Mouse (Mus musculus) heart, embryonic 15.5 days (tissue): ENCODE measurements around the gene Sipa1l2. TPM values are rescaled to one million over a fixed set of nuclear protein-coding genes. Genes with fewer than 3 reads are reported as not detected.

Source experiments
- ATAC-seq: fragments of 200-750 bp; cut with Nextera tagmentation; replicated peaks from 2 replicates; pipeline ENCODE4 v1.8.0; 2017; ENCODE audit warnings: low read depth, moderate TSS enrichment; ENCODE audit not compliant: insufficient number of reproducible peaks, insufficient read depth, low FRiP score
- H3K27ac ChIP-seq: fragments of 300-500 bp; sonication (generic); 2 replicates; pipeline ENCODE4 v1.5.1; 2015; ENCODE audit warnings: mild to moderate bottlenecking, inconsistent platforms
- H3K27me3 ChIP-seq: fragments of 300-500 bp; sonication (generic); 2 replicates; pipeline ENCODE4 v1.6.1; 2015; ENCODE audit warnings: inconsistent platforms
- H3K36me3 ChIP-seq: fragments of 300-500 bp; sonication (generic); 2 replicates; pipeline ENCODE4 v1.6.1; 2015; ENCODE audit warnings: mild to moderate bottlenecking, inconsistent platforms
- H3K4me1 ChIP-seq: fragments of 300-500 bp; sonication (generic); replicated peaks from 2 replicates; pipeline ENCODE4 v1.6.1; 2015; ENCODE audit warnings: inconsistent platforms
- H3K4me2 ChIP-seq: fragments of 300-500 bp; sonication (generic); 2 replicates; pipeline ENCODE4 v1.6.1; 2015; ENCODE audit warnings: inconsistent platforms, mild to moderate bottlenecking, moderate library complexity
- H3K4me3 ChIP-seq: fragments of 300-500 bp; sonication (generic); 2 replicates; pipeline ENCODE4 v1.5.1; 2015; ENCODE audit warnings: mild to moderate bottlenecking, inconsistent platforms
- H3K9ac ChIP-seq: fragments of 300-500 bp; sonication (generic); 2 replicates; pipeline ENCODE4 v1.6.1; 2015; ENCODE audit warnings: mild to moderate bottlenecking, inconsistent platforms
- H3K9me3 ChIP-seq: fragments of 300-500 bp; sonication (generic); replicated peaks from 2 replicates; pipeline ENCODE4 v1.6.1; 2016; ENCODE audit warnings: inconsistent platforms
- whole genome bisulfite sequencing: fragments of 180-500 bp; shearing (Covaris S2); methylation state at CpG from one replicate; pipeline ENCODE4 v1.1.7; 2015; ENCODE audit warnings: mixed read lengths; 5-methylcytosine and 5-hydroxymethylcytosine counted together
- polyA plus RNA-seq: library from polyadenylated mRNA; unstranded; fragments of >200 nt; fragmentation: Nextera tagmentation; extraction: Ambion mirVana; gene quantifications from 2 replicates; pipeline ENCODE4 v1.2.1, GENCODE M21; 2015

Sipa1l2 gene
- polyA plus RNA-seq, 1 experiment from 2014 or later = 20.6 TPM

- Histone ChIP-seq H3K27ac (no peak overlapping the region), H3K4me2 (no peak overlapping the region), H3K9me3 (no peaks in the 10 kb centered on the region), H3K4me3 (no peak overlapping the region), H3K4me1 (peaks cover 36% of the 10 kb centered on the region), H3K9ac (no peak overlapping the region), H3K36me3 (peaks cover 35% of the 10 kb centered on the region; the same call in 1 of the 2 replicates), H3K27me3 (no peaks in the 10 kb centered on the region)
- 54% methylated on average over 6 of the region's 6 CpGs for WGBS
- no peak for ATAC-seq
These were observed 120.6 kb downstream of the Sipa1l2 start for GRCm38 (mm10) chr8:125449048-125449447.

DNA sequence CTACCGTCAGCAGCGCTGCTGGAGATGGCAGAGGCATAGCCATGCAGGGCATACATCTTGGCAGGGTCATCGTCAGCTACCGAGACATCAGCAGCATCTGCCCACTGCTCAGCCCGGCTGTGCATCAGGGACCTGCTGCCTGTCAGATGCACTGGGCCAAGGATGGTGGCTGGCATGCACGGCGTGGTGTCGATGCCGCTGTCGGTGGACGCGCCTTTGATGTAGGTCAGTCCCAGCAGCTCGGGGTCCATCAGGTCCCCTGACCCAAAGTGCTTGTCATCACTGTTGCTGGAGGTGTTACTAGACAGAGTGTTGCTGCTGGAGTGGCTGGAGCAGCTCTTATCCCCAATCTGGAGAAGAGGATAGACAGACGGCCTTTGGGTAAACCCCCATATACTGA is 122.1 kb downstream of the Sipa1l2 start:
- Histone ChIP-seq H3K4me2 (no peak overlapping the region), H3K9ac (no peak overlapping the region), H3K27me3 (no peaks in the 10 kb centered on the region), H3K9me3 (no peaks in the 10 kb centered on the region), H3K36me3 (peaks cover 32% of the 10 kb centered on the region; the same call in 1 of the 2 replicates), H3K4me3 (no peak overlapping the region), H3K27ac (no peak overlapping the region), H3K4me1 (peaks cover 47% of the 10 kb centered on the region)
- no peak for ATAC-seq
- 61% methylated on average over 14 of the region's 14 CpGs for WGBS

GRCm38 (mm10) chr8:125446236-125446635 is 123.4 kb downstream of the Sipa1l2 start:
- no peak for ATAC-seq
- peaks cover 43% of the 10 kb centered on the region for H3K36me3 ChIP-seq
- no peak overlapping the region for H3K9ac ChIP-seq
- no peaks in the 10 kb centered on the region for H3K9me3 ChIP-seq
- no peaks in the 10 kb centered on the region for H3K27me3 ChIP-seq
- H3K4me2 ChIP-seq = no peak overlapping the region
- H3K4me1 ChIP-seq = peaks cover 47% of the 10 kb centered on the region
- H3K27ac ChIP-seq = peak overlapping the region; percentile 90; the same call in 1 of the 2 replicates
- 76% methylated on average over 4 of the region's 4 CpGs for WGBS
- H3K4me3 ChIP-seq = no peak overlapping the region

GRCm38 (mm10) chr8:125445225-125445609 is 124.4 kb downstream of the Sipa1l2 start:
- Histone ChIP-seq H3K36me3 (peaks cover 48% of the 10 kb centered on the region), H3K9ac (no peak overlapping the region), H3K9me3 (no peaks in the 10 kb centered on the region), H3K4me1 (peaks cover 47% of the 10 kb centered on the region), H3K27me3 (no peaks in the 10 kb centered on the region), H3K4me3 (no peak overlapping the region), H3K27ac (peak overlapping the region; percentile 90), H3K4me2 (peak overlapping the region; percentile 35)
- ATAC-seq = peak; percentile 82
- WGBS = 15% methylated on average over 3 of the region's 3 CpGs

GRCm38 (mm10) chr8:125444457-125445224 is 125.0 kb downstream of the Sipa1l2 start:
- Histone ChIP-seq H3K36me3 (peaks cover 47% of the 10 kb centered on the region), H3K27ac (peak overlapping the region; percentile 90), H3K4me3 (no peak overlapping the region), H3K9me3 (no peaks in the 10 kb centered on the region), H3K4me2 (peak overlapping the region; percentile 35), H3K9ac (peak overlapping the region; percentile 37; the same call in 1 of the 2 replicates), H3K27me3 (no peaks in the 10 kb centered on the region), H3K4me1 (peaks cover 47% of the 10 kb centered on the region)
- ATAC-seq = peak; percentile 75
- WGBS = 54% methylated on average over 16 of the region's 16 CpGs

DNA sequence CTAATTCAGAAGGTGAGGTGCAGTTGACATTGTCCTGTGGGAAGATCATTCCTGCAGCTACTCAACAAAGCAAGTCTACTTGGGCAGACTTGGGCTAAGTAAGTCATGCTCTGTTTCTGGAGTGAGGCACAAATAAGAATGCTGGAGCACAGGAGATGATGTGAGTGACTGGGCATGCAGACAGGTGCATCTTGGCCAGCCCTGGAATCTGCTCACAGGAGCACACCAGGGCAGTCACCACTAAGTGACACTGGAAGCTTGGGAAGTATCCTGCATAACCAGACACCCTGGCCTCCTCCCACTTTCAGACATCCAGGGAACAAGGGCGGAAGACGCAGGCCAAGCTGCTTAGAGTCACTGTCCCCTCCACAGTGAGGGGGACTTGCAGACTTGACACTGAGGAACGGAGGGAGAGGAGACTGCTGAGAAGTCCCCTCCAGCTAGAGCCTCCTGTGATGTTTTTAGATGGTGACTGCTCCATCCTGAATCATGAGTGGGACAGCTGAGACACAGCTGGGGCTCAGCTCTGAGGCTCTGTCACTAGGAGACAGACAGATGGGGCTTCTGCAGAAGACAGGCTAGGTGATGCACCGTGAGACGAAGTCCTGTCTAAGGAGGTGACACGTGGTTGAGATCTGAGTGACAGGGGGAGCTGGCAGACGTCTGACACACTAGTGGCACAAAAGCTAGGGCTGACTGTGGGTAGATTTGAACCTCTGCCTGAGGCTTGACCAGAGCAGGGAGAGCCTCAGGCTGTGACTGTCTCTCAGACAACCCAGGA is 134.1 kb downstream of the Sipa1l2 start:
- no peak overlapping the region for H3K9ac ChIP-seq
- no peak for ATAC-seq
- H3K36me3 ChIP-seq = peaks cover 45% of the 10 kb centered on the region
- H3K27ac ChIP-seq = peak overlapping the region; percentile 25; the same call in 1 of the 2 replicates
- 64% methylated on average over 7 of the region's 7 CpGs for WGBS
- no peaks in the 10 kb centered on the region for H3K27me3 ChIP-seq
- no peak overlapping the region for H3K4me2 ChIP-seq
- H3K4me3 ChIP-seq = no peak overlapping the region
- H3K9me3 ChIP-seq = no peaks in the 10 kb centered on the region
- peaks cover 25% of the 10 kb centered on the region for H3K4me1 ChIP-seq

GRCm38 (mm10) chr8:125434151-125434550 is 135.5 kb downstream of the Sipa1l2 start:
- no peak overlapping the region for H3K4me3 ChIP-seq
- H3K4me2 ChIP-seq = no peak overlapping the region
- peaks cover 39% of the 10 kb centered on the region for H3K36me3 ChIP-seq
- H3K9ac ChIP-seq = no peak overlapping the region
- peak overlapping the region; percentile 3; the same call in 1 of the 2 replicates for H3K27ac ChIP-seq
- no peak for ATAC-seq
- 53% methylated on average over 8 of the region's 8 CpGs for WGBS
- H3K9me3 ChIP-seq = no peaks in the 10 kb centered on the region
- no peaks in the 10 kb centered on the region for H3K27me3 ChIP-seq
- H3K4me1 ChIP-seq = peaks cover 33% of the 10 kb centered on the region

DNA sequence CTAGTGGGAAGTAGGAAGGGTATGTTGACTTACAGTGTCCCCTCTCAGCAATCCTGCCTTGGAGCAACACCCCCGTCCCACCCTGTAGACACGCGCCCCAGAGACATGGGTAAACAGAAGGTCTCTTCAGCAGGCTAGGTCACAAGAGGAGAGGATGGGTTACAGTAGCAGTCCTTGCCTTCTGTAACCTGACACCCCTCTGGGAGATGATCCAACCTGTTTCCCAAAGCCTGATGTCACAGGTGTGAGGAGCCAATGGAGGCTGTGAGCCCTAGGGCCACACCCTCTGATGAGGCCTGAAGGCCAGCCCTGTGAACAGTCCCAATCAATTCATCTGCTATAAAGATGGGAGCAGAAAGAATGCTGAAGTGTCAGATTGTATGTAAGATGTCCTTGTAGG is 138.3 kb downstream of the Sipa1l2 start:
- Histone ChIP-seq H3K36me3 (peaks cover 21% of the 10 kb centered on the region), H3K9me3 (no peaks in the 10 kb centered on the region), H3K4me1 (peaks cover 32% of the 10 kb centered on the region), H3K9ac (no peak overlapping the region), H3K27ac (no peak overlapping the region), H3K4me3 (no peak overlapping the region), H3K4me2 (no peak overlapping the region), H3K27me3 (no peaks in the 10 kb centered on the region)
- ATAC-seq = 0 out of 2 replicates have a peak, but pooled peaks have one; percentile 40
- WGBS = 51% methylated on average over 3 of the region's 3 CpGs

GRCm38 (mm10) chr8:125430796-125431195 is 138.8 kb downstream of the Sipa1l2 start:
- no peak overlapping the region for H3K9ac ChIP-seq
- no peaks in the 10 kb centered on the region for H3K27me3 ChIP-seq
- no peaks in the 10 kb centered on the region for H3K9me3 ChIP-seq
- H3K4me2 ChIP-seq = no peak overlapping the region
- H3K4me3 ChIP-seq = no peak overlapping the region
- no peak for ATAC-seq
- WGBS = 82% methylated on average over 5 of the region's 5 CpGs
- H3K36me3 ChIP-seq = peaks cover 20% of the 10 kb centered on the region
- H3K4me1 ChIP-seq = peaks cover 32% of the 10 kb centered on the region
- no peak overlapping the region for H3K27ac ChIP-seq

DNA sequence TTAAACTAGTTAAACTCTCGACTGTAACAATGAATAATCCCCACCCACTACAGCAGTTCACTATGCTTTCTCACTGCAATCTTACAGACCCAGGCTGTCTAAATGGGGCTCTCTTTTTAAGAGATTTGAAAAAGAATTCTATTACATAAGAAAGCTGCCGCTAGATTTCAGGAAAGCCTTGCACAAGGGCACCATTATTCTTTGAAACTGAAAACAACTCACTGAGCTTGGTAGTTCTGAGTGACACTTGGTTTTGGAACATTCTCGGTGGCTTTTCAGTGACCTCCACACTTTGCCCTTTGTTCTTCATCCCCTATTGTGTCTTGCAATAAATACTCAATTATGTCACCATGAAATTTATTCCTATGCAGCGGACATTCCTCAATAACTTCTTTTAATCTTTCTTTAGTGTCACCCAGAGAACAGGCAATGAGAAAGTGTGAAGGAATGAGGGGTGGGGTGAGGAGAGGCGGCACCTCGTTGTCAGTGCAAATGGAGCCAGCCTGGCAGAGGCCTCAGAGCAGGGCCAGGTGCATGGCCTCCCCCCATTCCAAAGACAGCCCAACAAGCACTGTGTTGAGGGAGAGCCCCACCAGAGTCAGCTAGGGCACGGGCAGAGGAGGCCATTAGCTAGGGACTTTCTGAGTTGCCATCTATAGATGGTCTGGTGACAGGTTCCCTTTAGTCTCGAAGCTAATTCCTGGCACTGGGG is 140.5 kb downstream of the Sipa1l2 start:
- Histone ChIP-seq H3K27me3 (no peaks in the 10 kb centered on the region), H3K4me1 (peaks cover 25% of the 10 kb centered on the region), H3K4me3 (no peak overlapping the region), H3K9ac (0 out of 2 replicates have a peak overlapping the region, but pooled peaks have one; percentile 1), H3K36me3 (peaks cover 23% of the 10 kb centered on the region), H3K9me3 (no peaks in the 10 kb centered on the region), H3K27ac (no peak overlapping the region), H3K4me2 (no peak overlapping the region)
- WGBS = 60% methylated on average over 8 of the region's 8 CpGs
- no peak for ATAC-seq

DNA sequence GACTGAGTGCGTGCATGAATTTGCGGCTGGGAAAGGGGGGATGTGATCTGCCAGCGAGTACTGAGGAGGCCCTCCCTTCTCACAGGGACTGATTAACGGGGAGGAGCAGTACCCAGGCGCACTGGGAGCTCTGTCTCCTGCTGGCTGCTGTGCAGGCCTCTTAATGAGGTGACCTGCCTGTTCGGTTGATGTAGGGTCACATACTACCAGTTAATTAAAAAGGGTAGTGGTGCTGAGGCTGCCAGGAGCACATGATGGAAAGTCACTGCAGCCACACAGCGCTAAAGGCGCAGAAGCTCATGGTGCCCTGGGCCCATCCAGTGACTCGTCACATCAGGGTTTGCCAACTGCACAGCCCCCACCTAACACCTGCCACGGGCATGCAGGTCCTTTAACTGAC is 145.7 kb downstream of the Sipa1l2 start:
- H3K36me3 ChIP-seq = peaks cover 36% of the 10 kb centered on the region
- H3K4me3 ChIP-seq = no peak overlapping the region
- WGBS = 52% methylated on average over 10 of the region's 10 CpGs
- peak overlapping the region; percentile 15; the same call in 1 of the 2 replicates for H3K27ac ChIP-seq
- H3K27me3 ChIP-seq = no peaks in the 10 kb centered on the region
- ATAC-seq = no peak
- no peaks in the 10 kb centered on the region for H3K9me3 ChIP-seq
- H3K4me1 ChIP-seq = peaks cover 22% of the 10 kb centered on the region
- H3K4me2 ChIP-seq = no peak overlapping the region
- H3K9ac ChIP-seq = no peak overlapping the region
